Mouse (Mus musculus) R1 (cell line): Measurements from ENCODE around the gene Fbxo9.
A peak's percentile ranks its signal among the peaks of the same experiment; 100 is the strongest.
"Not testable (repeated sequence)": the region's sequence is repeated elsewhere in the genome, so short reads cannot be mapped to it uniquely, and the experiment has no call there.

Experiments used
- DNase-seq: peaks from one replicate; pipeline ENCODE4 v3.0.0-alpha.2; 2018; ENCODE audit warnings: low read depth, low spot score

Fbxo9 gene

DNA sequence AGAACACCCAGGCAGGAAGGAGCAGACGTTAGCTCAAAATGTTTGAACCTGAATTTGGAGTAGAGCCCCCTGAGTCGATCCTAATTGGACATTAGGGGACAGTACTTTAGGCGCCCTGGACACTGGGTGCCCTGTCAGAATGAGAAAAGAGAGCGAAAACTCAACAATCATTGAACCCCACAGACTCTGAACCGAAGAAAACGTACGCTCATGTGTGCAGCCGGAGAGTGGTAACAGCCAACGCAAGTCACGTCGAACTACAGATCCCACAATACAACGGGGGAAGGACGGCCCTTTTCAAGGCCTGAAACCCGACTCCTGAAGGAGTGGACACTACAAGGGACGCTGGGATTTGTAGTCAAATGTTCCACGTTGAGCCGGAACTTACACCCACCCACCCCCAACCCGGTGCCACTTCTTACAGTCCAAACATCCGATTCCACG lies at the start of gene Fbxo9, which contains the start of gene Ick:
TSS of gene Fbxo9 (minus strand) at position 270 of the 444 bp plus-strand sequence.
TSS of gene Ick (plus strand) at position 397 of the 444 bp plus-strand sequence.
- peak; percentile 99 for DNase-seq

- no peak for DNase-seq
These were observed 48.4 kb upstream of the Fbxo9 start for GRCm38 (mm10) chr9:78157221-78157620.

DNA sequence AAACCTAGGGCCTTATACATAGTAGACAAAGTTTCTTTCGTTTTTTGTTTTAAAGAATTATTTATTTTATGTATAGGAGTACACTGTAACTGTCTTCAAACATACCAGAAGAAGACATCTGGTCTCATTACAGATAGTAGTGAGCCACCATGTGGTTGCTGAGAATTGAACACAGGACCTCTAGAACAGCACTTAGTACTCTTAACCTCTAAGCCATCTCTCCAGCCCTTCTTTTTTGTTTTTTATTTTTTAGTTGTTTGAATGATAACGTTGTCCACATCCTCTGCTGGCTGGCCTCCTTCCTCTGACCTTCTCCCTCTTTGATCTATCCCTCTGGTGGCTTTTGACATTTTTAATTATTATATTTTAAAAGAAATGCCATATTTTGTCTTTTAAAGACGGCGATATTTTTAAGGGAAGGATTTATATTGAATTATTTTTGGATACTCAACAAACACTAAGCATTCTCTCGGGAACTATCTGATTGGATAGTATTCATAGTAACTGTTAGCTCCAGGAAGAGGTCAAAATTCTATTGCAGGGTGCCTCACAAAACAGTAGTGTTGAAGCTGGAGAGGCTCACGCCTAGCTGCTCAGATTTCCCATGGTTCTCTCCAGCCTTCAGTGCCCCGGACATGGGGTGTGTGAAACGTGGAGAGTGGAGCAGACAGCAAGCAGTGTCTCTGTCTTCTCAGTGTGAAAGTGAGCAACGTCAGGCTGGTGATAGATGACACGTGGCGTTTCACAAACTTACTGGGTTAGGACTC lies 45.5 kb upstream of the Fbxo9 start:
- no peak for DNase-seq

GRCm38 (mm10) chr9:78149770-78150169 lies 40.9 kb upstream of the Fbxo9 start:
- DNase-seq: not testable (repeated sequence)

- DNase-seq: no peak
These were observed 39.3 kb upstream of the Fbxo9 start for GRCm38 (mm10) chr9:78148149-78148548.

GRCm38 (mm10) chr9:78146627-78147026 lies 37.8 kb upstream of the Fbxo9 start:
- DNase-seq: no peak

- DNase-seq: no peak
These were observed 37.2 kb upstream of the Fbxo9 start for GRCm38 (mm10) chr9:78146099-78146498.

DNA sequence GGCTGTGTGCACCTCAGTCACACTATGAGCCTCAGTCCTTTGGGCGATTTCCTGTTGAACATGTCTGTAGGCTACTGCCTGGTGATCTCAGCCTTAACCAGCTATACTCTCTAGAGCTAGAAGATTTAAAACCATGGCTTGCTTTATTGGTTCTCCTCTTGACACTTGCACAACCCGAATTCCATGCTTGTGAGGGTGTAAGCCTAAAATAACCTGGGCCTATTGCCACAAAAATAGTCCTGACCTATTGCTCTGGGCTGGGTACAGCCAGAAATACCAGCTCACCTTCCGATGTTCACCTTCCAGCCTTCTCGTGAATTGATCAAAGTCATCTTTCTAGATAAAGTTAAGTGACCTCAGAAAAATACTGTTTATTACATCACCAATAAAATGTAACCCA lies 30.6 kb upstream of the Fbxo9 start:
- no peak for DNase-seq

DNA sequence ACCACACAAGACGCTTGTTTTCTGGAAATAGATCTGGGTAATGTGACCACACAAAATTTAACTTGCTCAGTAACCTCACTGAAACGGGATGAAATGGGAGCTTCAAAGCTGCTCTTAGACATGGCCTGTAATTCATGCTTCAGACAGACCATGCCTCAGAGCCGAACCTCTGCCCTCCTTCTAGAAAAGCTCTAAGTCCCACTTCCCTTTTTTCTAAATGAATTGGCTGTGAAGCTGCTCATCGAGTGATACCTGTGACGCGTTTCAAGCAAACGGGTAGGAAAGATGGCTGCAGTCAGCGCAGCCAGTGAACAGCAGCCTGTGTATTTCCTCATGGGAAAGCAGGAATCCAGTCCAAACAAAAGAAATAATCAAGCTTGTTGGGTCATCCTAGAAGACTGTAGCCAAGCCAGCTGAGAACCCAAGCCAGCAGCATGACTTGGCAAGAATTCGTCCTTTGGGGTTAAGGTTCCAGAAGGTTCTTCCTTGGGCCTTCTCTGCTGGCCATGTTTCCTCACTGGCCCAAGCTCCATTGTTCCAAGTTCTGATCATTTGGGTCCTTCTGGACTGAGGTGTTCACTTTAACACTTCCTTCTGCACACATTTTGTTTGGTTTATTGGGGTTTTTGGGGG lies 29.3 kb upstream of the Fbxo9 start:
- DNase-seq: peak; percentile 29

- DNase-seq: no peak
These were observed 26.8 kb upstream of the Fbxo9 start for GRCm38 (mm10) chr9:78135658-78136057.

- no peak for DNase-seq
These were observed 17.8 kb upstream of the Fbxo9 start for GRCm38 (mm10) chr9:78126643-78127042.

- no peak for DNase-seq
These were observed 17.1 kb upstream of the Fbxo9 start for GRCm38 (mm10) chr9:78126007-78126406.

DNA sequence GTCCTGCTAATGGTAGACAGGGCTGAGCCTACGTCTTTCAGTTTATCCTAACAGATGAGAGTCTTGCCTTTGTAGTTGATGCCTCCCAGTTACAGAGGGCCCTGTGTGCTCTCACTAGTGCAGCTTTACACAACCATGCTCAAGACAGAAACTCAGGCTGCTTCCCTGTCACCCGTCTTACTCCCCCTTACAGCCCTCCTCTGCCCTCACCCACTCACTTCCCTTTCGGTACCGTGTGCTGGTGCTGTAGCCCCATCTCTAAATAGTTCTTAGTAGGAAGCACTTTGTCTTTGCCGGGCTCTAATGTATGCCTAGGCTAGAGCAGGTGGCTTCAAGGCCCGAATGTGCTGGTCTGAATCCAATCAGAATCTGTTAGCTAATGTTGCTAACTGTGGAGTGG lies 15.4 kb upstream of the Fbxo9 start:
- no peak for DNase-seq

DNA sequence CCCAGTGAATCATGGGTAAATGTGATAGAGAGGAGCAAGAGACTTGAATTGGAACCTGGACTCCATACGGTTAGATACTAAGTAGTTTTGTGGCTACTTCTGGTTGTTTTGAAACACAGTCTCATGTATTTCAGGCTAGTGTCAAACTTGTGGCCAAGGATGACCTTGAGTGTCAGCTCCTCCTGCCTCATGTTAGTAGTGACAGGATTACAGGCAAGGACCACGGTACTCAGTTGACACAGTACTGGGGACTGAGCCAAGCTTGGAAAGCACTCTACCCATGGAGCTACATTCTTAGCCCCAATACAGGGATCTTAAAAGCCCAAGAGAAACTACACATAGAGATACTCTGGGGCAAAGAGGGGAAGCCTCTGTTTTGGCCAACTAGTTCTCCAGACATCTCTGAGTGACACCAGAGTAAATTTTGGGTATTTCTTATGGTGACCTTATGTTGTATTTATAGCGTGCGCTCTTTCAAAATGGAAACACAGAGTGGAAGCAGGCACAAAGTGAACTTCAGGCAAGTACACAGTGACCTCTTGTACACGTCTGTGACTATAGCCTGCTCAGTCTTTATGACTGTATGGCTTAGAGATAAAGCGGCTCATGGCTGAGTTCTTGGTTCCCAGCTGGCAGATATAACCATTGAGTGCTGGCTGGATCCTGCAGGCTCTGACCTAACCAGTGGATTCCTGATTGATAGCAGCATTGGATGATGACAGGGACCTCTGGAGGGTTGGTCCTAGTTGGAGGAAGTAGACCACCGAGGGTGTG lies 14.3 kb upstream of the Fbxo9 start:
- DNase-seq: no peak

DNA sequence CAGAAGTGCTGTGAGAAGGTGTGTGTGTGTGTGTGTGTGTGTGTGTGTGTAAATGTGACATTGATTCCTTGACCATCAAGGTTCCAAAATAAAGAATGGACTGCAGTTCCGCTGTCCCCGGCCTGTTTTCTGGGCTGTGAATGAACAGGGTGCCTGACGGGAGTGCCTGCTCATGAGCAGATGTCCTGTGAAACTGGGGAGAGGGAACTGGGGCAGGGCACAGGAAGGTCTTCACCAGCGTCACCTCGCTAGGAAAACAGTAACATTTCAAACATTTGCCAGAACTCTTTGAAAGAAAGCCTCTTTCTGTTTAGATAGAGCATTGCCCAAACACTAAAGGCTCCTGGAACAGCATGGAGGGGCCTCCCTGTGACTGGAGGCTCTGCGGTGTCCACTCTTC lies 13.1 kb upstream of the Fbxo9 start:
- DNase-seq: no peak

GRCm38 (mm10) chr9:78121358-78121757 lies 12.5 kb upstream of the Fbxo9 start:
- DNase-seq: peak; percentile 85

GRCm38 (mm10) chr9:78117690-78118089 lies 8.8 kb upstream of the Fbxo9 start:
- no peak for DNase-seq

GRCm38 (mm10) chr9:78115746-78116145 lies 6.9 kb upstream of the Fbxo9 start:
- no peak for DNase-seq

- DNase-seq: no peak
These were observed 4.6 kb upstream of the Fbxo9 start for GRCm38 (mm10) chr9:78113538-78113885.

DNA sequence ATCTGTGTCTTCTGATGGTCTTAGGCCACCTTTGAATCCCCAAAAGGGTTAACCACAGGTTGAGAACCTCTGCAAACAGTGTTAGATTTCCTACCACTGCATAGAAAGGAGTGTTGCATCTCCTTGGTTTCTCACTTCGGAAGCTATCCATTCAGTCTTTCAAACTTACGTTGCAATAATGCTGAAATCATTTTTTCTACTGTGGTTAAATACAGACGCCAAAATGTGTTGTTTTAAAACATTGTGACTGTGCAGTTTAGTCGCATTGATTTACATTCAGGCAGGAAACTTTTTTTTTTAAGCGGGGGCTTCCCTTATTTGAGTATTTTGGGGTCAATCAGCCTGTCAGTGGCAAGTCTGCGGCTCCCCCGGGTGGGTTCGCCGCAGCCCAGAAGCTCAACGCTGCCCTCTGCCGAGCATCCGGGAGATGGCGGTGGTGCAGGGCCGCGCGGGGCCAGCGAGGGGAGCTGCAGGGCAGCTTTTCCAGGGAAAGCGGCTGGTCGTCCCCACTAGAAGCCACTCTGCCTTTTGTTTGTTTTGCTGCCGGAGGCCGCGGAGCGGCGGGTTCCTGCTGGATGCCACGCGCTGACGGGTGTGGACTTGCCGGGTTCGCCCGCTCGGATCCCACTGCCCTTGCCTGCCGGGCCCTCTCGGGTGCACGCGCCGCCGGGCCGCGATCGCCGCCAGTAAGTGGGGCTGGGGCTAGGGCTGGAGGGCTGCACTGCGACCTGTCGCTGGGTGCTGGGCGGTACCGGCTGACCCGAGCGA lies 4.1 kb upstream of the Fbxo9 start:
- DNase-seq: peak; percentile 91

DNA sequence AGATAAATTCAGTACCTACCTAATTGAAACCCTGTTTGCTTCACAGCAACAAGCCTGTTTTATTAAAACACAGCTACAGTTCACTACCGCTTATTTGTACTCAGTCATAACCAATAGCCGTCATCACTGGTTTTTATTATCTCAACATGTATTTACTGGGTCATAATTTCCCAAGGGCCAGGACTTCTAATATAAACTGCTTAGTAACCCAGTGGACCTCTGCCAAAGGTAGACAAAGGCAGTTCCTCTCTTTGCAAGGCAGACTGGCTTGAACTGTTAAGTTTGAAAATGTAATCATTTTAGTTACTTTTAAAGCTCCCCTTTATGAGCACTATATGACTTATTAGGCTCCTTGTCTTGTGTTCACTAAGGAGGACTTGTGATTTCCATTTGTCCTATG lies 2.6 kb upstream of the Fbxo9 start:
- no peak for DNase-seq

DNA sequence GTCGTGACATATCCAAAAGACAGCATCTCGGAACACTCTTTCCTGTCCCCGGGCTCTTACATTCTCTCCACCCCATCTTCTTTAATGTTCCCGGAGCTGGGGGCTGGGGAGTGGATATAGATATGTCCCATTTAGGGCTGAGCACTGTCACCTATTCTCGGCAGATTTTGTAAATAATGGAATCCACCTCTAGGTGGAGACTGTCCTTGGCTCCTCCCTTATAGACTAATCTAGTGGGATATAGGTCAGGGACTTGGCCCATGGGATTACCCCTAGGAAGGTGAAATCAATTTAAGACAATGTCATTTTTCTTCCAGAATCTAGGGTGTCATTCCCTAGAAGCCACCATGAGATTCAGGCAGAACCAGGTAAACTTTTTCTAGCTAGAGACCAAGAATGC lies 791 bp upstream of the Fbxo9 start:
- DNase-seq: peak; percentile 71
